Mouse (Mus musculus) common myeloid progenitor, adult 5-6 weeks (primary cell): ENCODE results near the gene Nup210l. TPM values are rescaled to one million over a fixed set of nuclear protein-coding genes. Genes with fewer than 3 reads are reported as not detected.
"Not testable (repeated sequence)": the region's sequence is repeated elsewhere in the genome, so short reads cannot be mapped to it uniquely, and the experiment has no call there.

Experiments
- ATAC-seq: replicated peaks from 2 replicates; pipeline ENCODE4 v1.8.0; 2016; ENCODE audit warnings: low read depth, mild to moderate bottlenecking, moderate TSS enrichment, inconsistent platforms; ENCODE audit not compliant: poor library complexity, severe bottlenecking
- total RNA-seq: library from RNA; stranded (forward); fragments of 200-1000, 187-1606 nt; gene quantifications from 2 replicates; pipeline ENCODE4 v1.2.3, GENCODE M21; 2017

Nup210l gene
- total RNA-seq, 1 experiment from 2014 or later, result 0.27 TPM

DNA sequence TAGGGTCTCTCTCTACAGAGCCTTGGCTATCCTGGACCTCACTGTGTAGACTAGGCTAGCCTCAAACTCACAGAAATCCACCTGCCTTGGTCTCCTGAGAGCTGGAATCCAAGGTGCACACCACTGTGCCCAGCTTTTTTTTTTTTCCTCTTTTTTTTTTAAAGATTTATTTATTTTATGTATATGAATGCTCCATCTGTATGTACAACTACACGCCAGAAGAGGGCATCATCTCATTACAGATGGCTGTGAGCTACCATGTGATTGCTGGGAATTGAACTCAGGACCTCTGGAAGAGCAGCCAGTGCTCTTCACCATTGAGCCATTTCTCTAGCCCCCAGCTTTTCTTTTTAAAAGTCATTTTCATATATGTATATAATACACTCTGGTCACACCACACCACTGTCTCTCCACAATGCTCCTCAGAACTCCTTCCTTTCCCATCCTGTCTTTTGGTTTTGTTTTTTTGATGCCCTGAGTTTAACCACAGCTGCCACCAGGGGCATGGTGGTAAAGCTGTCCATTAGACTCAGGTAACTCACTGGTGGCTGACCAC, 112.0 kb downstream of the Nup210l start:
- ATAC-seq, result no peak

GRCm38 (mm10) chr3:90220088-90220487, 116.2 kb downstream of the Nup210l start:
- peak; percentile 60 for ATAC-seq

DNA sequence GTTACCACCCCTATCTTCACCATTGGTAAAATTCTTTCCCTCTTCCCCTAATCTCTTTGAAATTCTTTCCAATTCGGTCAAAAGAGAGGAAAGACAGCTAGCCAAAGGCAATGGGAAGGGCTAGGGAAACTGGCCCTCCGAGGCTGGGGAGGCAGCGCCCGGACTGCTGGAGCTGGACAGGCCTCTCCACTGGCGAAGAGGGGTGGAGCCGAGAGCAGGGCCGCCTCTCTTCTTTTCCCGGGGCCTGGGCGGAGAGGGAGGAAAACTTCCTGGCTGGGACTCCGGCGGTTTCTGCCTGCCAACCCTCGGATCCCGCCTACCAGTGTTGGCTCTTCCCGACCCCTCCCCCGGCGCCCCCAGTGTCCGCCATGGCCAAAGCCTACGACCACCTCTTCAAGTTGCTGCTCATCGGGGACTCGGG, 116.6 kb downstream of the Nup210l start:
- peak; percentile 60 for ATAC-seq

DNA sequence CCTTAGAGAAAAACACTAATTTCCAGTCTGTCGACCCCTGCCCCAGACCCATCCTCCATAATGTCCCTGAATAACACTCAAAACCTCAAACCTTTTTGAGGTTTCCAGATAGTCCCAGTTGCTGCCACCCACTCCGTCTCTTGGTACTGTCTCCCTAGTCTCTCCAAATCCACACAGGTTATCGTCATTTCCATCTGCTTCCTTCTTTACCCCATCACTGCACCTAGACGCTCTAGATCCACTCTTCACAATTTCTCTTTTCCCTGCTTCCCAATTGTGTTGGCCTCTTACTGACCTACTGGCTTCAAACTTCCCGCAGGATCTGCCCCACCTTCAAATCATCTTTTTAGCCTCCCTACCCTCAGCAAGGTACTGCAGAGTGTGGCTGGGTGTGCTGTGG, 117.2 kb downstream of the Nup210l start:
- ATAC-seq, result no peak

GRCm38 (mm10) chr3:90222455-90222854, 118.5 kb downstream of the Nup210l start:
- no peak for ATAC-seq

DNA sequence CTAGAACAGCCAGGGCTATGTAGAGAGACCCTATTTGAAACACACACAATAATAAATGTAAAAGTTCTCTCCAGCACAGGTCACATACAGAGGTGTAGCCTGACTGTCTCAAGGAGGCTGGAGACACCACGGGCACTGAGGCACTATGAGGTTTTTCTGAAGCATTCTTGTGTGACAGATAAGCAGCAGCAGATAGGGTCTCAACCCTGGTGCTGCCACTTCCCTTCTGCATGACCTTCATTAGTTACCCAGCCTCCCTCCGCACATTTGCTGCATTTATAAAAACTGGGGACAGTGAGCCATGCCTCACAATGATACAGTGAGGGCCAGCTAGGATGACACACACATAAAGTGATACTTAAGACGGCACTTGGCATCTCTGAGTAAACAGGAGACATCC, 119.0 kb downstream of the Nup210l start:
- ATAC-seq, result 0 out of 2 replicates have a peak, but pooled peaks have one; percentile 7

GRCm38 (mm10) chr3:90224331-90224730, 120.4 kb downstream of the Nup210l start:
- no peak for ATAC-seq

DNA sequence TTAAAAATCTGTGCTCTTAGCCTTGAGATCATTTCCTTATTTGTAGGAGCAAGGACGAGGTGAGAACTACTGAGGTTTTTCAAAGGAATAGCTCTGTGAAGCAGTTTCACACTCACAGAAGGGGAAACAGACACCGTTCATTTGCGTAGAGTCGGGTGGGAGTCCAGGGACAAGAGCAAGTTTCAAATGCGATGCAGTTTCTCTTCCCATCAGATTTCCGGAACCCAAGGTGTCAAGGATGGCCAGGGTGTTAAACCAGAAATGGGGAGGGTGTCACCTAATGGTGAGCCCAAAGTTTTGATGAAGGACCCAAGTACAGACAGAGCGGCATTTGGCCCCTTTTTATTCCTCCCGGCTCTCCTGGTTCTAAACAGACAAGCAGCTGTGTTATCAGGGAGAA, 127.1 kb downstream of the Nup210l start:
- peak; percentile 40 for ATAC-seq

GRCm38 (mm10) chr3:90231507-90232333, 127.8 kb downstream of the Nup210l start, which contains the start of gene Jtb:
TSS of gene Jtb (plus strand) at chr3:90231597.
- peak; percentile 97 for ATAC-seq

- no peak for ATAC-seq
These were observed 137.3 kb downstream of the Nup210l start for GRCm38 (mm10) chr3:90241251-90241650.

DNA sequence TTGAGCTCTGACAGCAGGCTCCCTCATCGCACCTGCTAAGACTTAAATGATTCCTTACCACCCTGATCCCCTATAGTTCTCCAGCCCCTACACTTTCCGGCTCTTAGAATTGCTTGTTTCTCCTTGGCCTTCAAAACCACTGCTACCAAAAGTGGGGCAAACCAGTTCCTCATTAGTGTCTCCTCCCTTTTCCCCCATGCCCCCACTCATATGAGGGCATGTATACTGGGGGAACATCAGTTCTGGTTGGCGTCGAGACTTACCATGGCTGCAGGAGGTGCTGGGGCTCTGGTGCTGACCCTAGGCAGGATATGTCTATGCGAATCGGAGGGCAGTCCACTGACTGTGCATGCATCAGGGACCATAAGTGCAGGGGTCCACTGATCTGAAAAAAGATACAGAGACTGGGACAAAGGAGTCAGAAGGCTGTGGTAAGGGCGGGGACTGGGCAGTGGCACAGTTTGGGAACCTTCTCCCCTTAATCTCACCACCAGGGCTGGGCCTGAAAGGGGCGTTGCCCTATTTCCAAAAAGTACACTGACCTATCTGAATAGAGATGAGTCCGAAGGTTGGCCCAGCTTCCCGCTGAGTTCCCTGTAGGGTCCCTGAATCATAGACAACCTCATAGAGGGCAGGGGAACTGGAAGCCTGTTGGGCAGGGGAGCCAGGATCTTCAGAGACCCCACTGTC, 137.9 kb downstream of the Nup210l start:
- peak; percentile 69; the same call in 1 of the 2 replicates for ATAC-seq

DNA sequence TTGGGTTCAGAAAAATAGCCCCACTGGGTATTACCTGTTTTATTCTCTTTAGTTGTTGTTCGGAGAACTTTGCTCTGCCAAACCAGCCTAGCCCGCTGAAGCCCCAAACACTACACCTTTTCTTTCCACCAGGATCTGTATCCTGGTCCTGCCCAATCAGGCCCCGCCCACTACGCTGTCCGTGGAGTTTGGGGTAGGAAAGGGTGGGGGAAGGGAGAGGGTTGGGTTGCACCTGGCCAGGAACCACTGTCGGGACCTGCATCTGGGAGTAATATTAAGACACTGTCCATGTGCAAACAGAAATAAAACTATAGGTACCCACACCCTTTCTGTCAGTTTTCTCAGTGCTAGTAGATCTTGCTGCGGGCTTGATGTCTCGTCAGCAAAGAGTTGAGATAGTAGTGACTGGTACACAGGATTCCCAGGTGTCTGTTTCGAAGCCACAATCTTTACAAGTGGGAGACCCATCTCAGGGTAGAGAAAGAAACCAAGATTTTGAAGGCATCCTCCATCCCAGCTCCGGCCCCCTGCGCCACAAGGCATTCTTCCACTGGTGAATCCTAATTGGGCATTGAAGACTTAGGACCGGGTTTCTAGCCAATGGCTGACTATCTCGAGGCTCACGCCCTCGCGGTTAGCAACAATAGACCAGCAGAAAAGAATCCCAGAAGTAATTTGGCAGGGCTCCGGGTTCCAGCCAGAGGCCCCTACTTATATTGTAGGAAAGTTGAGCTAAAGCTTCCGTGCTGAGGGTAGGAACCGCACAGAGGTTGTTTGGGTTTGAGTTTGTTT, 139.2 kb downstream of the Nup210l start, which contains the start of gene Creb3l4:
Gene Creb3l4, minus strand, starts transcription at position 529 of the 792 bp plus-strand sequence.
- no peak for ATAC-seq

- no peak for ATAC-seq
These were observed 141.5 kb downstream of the Nup210l start for GRCm38 (mm10) chr3:90245406-90245805.

DNA sequence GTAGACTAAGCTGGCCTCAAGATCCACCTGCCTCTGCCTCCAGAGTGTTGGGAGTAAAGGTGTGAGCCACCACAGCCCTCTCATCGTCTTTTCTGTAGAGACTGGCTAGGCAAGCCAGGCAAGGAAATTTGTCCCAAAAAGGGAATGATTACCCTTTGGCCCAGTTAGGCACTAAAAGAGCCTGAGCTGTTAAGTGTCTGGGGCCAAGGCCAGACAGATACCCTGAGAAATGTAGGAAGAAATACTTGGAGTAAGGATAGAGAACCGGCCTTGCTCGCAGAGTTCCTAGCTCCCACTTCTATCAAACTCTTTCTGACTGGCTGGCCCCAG, 143.7 kb downstream of the Nup210l start:
- ATAC-seq, result peak; percentile 4; the same call in 1 of the 2 replicates

DNA sequence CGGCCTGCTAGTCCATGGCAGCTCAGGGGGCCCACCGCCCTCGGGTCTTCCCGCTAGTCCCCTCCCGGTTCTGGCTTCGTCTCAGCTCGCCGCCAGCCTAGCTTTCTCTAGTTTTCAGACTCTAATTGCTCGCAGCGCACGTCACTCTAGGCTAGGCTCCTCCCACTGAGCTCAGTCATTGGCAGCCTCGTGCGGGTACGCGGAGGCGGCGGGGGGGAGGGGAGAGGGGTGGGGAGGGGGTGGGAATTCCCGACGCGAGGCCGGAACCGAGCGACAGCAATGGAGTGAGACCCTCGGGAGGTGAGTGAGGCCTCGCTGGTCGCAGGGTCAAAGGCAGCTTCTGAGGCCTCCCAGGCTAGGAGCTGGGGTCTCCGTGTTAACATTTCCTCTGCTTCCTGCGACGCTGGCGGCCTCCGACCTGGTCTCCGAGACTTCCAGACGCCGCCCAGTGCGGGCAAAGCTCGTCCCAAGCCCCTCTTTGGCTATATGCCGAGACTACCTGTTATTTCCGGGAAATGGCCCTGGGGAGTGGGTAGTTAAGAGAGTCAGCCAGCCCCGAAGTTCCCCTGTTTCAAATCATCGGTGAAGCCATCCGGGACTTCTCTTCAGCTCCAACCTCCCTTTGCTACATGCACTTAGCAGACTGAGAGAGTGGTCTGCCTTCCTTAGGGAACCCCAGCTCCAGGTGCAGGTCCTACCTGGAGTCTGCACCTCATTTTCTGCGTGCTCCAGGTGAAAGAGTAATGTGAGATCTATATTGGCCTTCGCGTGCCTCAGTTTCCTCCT, 144.2 kb downstream of the Nup210l start, which contains the start of gene Slc39a1:
Gene Slc39a1, plus strand, starts transcription at position 213 of the 786 bp plus-strand sequence.
- peak; percentile 98 for ATAC-seq

GRCm38 (mm10) chr3:90248746-90249100, 144.8 kb downstream of the Nup210l start:
- peak; percentile 26; the same call in 1 of the 2 replicates for ATAC-seq

DNA sequence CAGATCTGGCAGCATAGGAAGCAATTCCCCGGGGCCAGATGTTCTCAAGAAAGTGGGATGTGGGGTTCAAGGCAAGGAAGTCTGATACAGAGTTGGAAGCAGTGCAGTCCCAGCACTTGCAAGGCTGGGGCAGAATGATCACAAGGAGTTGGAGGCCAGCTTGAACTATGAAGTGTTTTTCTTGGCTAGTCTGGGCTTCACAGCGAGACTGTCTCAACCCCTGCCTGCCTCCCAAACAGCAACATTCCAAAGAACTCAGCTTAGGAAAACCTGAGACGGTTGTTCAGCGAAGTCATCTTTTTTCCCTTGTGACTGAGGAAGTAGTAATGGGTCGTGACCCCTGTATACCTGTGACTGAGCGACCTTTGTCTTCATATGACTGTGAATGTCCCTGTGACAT, 146.9 kb downstream of the Nup210l start:
- ATAC-seq, result no peak

DNA sequence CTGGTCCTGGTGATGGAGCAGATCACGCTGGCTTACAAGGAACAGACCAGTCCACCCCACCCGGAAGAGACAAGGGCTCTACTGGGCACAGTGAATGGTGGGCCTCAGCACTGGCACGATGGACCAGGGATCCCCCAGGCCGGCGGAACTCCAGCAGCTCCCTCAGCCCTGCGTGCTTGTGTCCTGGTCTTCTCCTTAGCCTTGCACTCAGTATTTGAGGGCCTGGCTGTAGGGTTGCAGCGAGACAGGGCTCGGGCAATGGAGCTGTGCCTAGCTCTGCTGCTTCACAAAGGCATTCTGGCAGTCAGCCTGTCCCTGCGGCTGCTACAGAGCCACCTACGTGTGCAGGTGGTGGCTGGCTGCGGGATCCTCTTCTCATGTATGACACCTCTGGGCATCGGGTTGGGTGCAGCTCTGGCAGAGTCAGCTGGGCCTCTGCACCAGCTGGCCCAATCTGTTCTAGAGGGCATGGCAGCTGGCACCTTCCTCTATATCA, 147.8 kb downstream of the Nup210l start:
- ATAC-seq, result not testable (repeated sequence)

- not testable (repeated sequence) for ATAC-seq
These were observed 148.7 kb downstream of the Nup210l start for GRCm38 (mm10) chr3:90252659-90253058.
